Mouse (Mus musculus) ES-E14 (cell line): ENCODE data around the gene Foxp1.

ENCODE experiments used
- HCFC1 ChIP-seq: IDR thresholded peaks from 2 replicates; pipeline ENCODE4 v1.6.1; 2012; ENCODE audit warnings: low read length, inconsistent platforms, borderline replicate concordance; ENCODE audit not compliant: insufficient read depth
- MAFK ChIP-seq: IDR thresholded peaks from 2 replicates; pipeline ENCODE4 v1.6.1; 2014; ENCODE audit warnings: mild to moderate bottlenecking, low read depth, low read length, inconsistent platforms; ENCODE audit not compliant: insufficient read depth
- ZC3H11A ChIP-seq: IDR thresholded peaks from 2 replicates; pipeline ENCODE4 v1.6.1; 2012; ENCODE audit warnings: low read depth, mild to moderate bottlenecking, inconsistent platforms, low read length, borderline replicate concordance

DNA sequence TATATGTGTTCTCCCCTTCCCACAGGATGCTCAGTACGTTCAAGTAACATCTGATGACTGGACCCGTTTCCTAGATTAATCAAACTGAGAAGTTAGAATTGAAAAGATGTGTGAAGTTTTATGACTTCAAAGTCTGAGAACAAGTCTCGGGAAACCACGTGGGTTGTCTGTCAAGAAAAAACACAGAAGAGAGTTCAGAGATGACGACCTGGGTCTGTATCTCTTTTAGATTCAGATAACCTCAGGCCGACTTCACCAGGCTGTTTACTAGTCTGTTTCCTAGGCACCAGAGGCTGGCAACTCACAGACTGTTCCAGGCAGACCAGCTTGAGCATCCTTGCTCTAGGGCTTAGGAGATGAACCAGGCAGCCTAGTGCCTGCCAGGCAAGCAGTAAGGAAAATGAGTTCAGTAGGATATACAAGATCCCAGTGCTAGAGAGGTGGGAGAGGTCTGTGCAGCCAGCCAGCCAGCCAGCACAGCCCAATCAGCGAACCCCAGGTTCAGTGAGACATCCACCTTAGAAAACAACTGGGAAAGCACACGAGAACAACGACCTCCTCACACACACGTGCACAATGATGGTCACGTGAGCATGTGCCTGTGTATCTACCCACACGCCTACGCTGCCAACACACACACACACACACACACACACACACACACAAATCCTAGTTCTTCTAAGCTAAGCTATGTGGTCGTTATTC is 212.9 kb downstream of the Foxp1 start:
- TF ChIP-seq MAFK (no peak), ZC3H11A (no peak), HCFC1 (no peak)
